Mouse (Mus musculus) monocyte, adult 5-6 weeks (primary cell): ENCODE data around the gene Tfe3. TPM values are rescaled to one million over a fixed set of nuclear protein-coding genes. Genes with fewer than 3 reads are reported as not detected.
A peak's percentile ranks its signal among the peaks of the same experiment; 100 is the strongest.
"Not testable (repeated sequence)": the region's sequence is repeated elsewhere in the genome, so short reads cannot be mapped to it uniquely, and the experiment has no call there.

ENCODE experiments used
- ATAC-seq: fragments of 153-309, 156-312 bp; replicated peaks from 2 replicates; pipeline ENCODE4 v1.8.0; 2017; ENCODE audit warnings: mild to moderate bottlenecking; ENCODE audit not compliant: low TSS enrichment, insufficient number of reproducible peaks, severe bottlenecking, poor library complexity, low FRiP score
- total RNA-seq: library from RNA; stranded (forward); fragments of 200-1000, 200-491, 200-594 nt; gene quantifications from 3 replicates; pipeline ENCODE4 v1.2.3, GENCODE M21; 2017

Gene Tfe3
- total RNA-seq, result 14.5 to 27.8 TPM (median 20.8 TPM) in 3 replicates

- peak; percentile 98 for ATAC-seq
Observed at GRCm38 (mm10) chrX:7762137-7762920, at the start of gene Tfe3. Tfe3 (plus strand) TSS chrX:7762560.

- not testable (repeated sequence) for ATAC-seq
Observed at GRCm38 (mm10) chrX:7713764-7714134, 48.6 kb upstream of the Tfe3 start.

GRCm38 (mm10) chrX:7714135-7714899 lies 48.0 kb upstream of the Tfe3 start, which contains the start of gene Wdr45:
Wdr45 (plus strand) TSS chrX:7714333.
- ATAC-seq, result peak; percentile 99

GRCm38 (mm10) chrX:7716058-7716457 lies 46.3 kb upstream of the Tfe3 start:
- ATAC-seq, result not testable (repeated sequence)

GRCm38 (mm10) chrX:7721514-7722281 lies 40.7 kb upstream of the Tfe3 start, which contains the start of gene Gm45208:
Gm45208 (plus strand) TSS chrX:7722245.
- peak; percentile 86 for ATAC-seq

- no peak for ATAC-seq
Observed at GRCm38 (mm10) chrX:7722282-7722611, 40.1 kb upstream of the Tfe3 start.

- ATAC-seq, result no peak
Observed at GRCm38 (mm10) chrX:7722691-7723090, 39.7 kb upstream of the Tfe3 start.

- ATAC-seq, result no peak
Observed at GRCm38 (mm10) chrX:7724135-7724534, 38.2 kb upstream of the Tfe3 start.

- ATAC-seq, result no peak
Observed at GRCm38 (mm10) chrX:7725841-7726240, 36.5 kb upstream of the Tfe3 start.

GRCm38 (mm10) chrX:7727176-7727575 lies 35.2 kb upstream of the Tfe3 start:
- ATAC-seq, result no peak

- peak; percentile 92 for ATAC-seq
Observed at GRCm38 (mm10) chrX:7728215-7728921, 34.0 kb upstream of the Tfe3 start, which contains the start of gene Praf2. Praf2 (plus strand) TSS chrX:7728439.

GRCm38 (mm10) chrX:7728922-7729265 lies 33.5 kb upstream of the Tfe3 start:
- ATAC-seq, result no peak

- peak; percentile 70; the same call in 1 of the 2 replicates for ATAC-seq
Observed at GRCm38 (mm10) chrX:7733571-7734156, 28.7 kb upstream of the Tfe3 start.

GRCm38 (mm10) chrX:7739336-7740081 lies 22.9 kb upstream of the Tfe3 start:
- no peak for ATAC-seq

GRCm38 (mm10) chrX:7740082-7740819 lies 22.1 kb upstream of the Tfe3 start:
- no peak for ATAC-seq

GRCm38 (mm10) chrX:7741103-7741502 lies 21.3 kb upstream of the Tfe3 start:
- ATAC-seq, result no peak

GRCm38 (mm10) chrX:7743470-7743869 lies 18.9 kb upstream of the Tfe3 start:
- ATAC-seq, result no peak
